Mouse (Mus musculus) myocyte (in vitro differentiated cells): Measurements from ENCODE around the gene Gm49354.

Experiments used
- E2F4 ChIP-seq: IDR thresholded peaks from one replicate; pipeline ENCODE4 v1.6.1; 2011; ENCODE audit warnings: mild to moderate bottlenecking, control low read depth, moderate library complexity; ENCODE audit not compliant: insufficient read depth
- MAX ChIP-seq: IDR thresholded peaks from one replicate; pipeline ENCODE4 v1.6.1; 2011; ENCODE audit warnings: low read depth, mild to moderate bottlenecking, control low read depth
- MYOD1 ChIP-seq, 3 experiments: IDR thresholded peaks; one replicate each; pipeline ENCODE4 v1.6.1; 2011; ENCODE audit warnings: control low read depth in 2 of 3, low read depth in 2 of 3, mild to moderate bottlenecking in 2 of 3, moderate library complexity in 1 of 3; ENCODE audit not compliant: insufficient read length in 2 of 3, control insufficient read depth in 1 of 3
- POLR2A ChIP-seq: IDR thresholded peaks from one replicate; pipeline ENCODE4 v1.6.1; 2011; ENCODE audit warnings: low read depth, mild to moderate bottlenecking, control low read depth, moderate library complexity; ENCODE audit not compliant: insufficient read length
- POLR2AphosphoS2 ChIP-seq: IDR thresholded peaks from one replicate; pipeline ENCODE4 v1.6.1; 2011; ENCODE audit warnings: low read depth, control low read depth; ENCODE audit not compliant: insufficient read length
- TCF12 ChIP-seq: IDR thresholded peaks from one replicate; pipeline ENCODE4 v1.6.1; 2011; ENCODE audit warnings: mild to moderate bottlenecking, control low read depth; ENCODE audit not compliant: poor library complexity, insufficient read depth, severe bottlenecking
- USF1 ChIP-seq: IDR thresholded peaks from one replicate; pipeline ENCODE4 v1.6.1; 2011; ENCODE audit warnings: low read depth, mild to moderate bottlenecking, control low read depth, moderate library complexity

- TF ChIP-seq TCF12 (no peak), E2F4 (no peak), POLR2AphosphoS2 (no peak), POLR2A (no peak), USF1 (no peak), MYOD1 (IDR thresholded peaks at IDR 0.05; ENCODE audit: control insufficient read depth in 1 of 3, insufficient read length in 2 of 3, low read depth in 2 of 3) (no peak), MAX (no peak)
These were observed 71.8 kb downstream of the Gm49354 start, which contains the start of gene Spata31d1a for GRCm38 (mm10) chr13:59710230-59710629.
